Mouse (Mus musculus) CH12.LX (cell line): Measurements from ENCODE around the gene Adamtsl1.

ENCODE experiments used
- CHD1 ChIP-seq: IDR thresholded peaks from 2 replicates; pipeline ENCODE4 v1.6.1; 2012; ENCODE audit warnings: low read depth, low read length, improper control_type of control experiment, inconsistent platforms
- CTCF ChIP-seq, 2 experiments: IDR thresholded peaks in 1 of 2; conservative IDR thresholded peaks in 1 of 2; 2 replicates each; pipeline ENCODE4 v1.5.1; 2011 to 2012; ENCODE audit warnings: low read depth in 2 of 2, low read length in 2 of 2, improper control_type of control experiment in 1 of 2, inconsistent platforms in 1 of 2, mild to moderate bottlenecking in 1 of 2, moderate library complexity in 1 of 2
- EP300 ChIP-seq: IDR thresholded peaks from 2 replicates; pipeline ENCODE4 v1.6.1; 2011; ENCODE audit warnings: low read length, improper control_type of control experiment
- HCFC1 ChIP-seq: IDR thresholded peaks from 2 replicates; pipeline ENCODE4 v1.6.1; 2012; ENCODE audit warnings: low read depth, mild to moderate bottlenecking, inconsistent platforms, low read length, improper control_type of control experiment
- MAZ ChIP-seq: IDR thresholded peaks from 2 replicates; pipeline ENCODE4 v1.6.1; 2012; ENCODE audit warnings: low read depth, mild to moderate bottlenecking, inconsistent platforms, low read length, improper control_type of control experiment, moderate library complexity
- POLR2A ChIP-seq: IDR thresholded peaks from 2 replicates; pipeline ENCODE4 v1.6.1; 2011; ENCODE audit warnings: low read depth, mild to moderate bottlenecking, improper control_type of control experiment, low read length
- ZC3H11A ChIP-seq: IDR thresholded peaks from 2 replicates; pipeline ENCODE4 v1.6.1; 2012; ENCODE audit warnings: low read depth, mild to moderate bottlenecking, inconsistent platforms, low read length, improper control_type of control experiment

DNA sequence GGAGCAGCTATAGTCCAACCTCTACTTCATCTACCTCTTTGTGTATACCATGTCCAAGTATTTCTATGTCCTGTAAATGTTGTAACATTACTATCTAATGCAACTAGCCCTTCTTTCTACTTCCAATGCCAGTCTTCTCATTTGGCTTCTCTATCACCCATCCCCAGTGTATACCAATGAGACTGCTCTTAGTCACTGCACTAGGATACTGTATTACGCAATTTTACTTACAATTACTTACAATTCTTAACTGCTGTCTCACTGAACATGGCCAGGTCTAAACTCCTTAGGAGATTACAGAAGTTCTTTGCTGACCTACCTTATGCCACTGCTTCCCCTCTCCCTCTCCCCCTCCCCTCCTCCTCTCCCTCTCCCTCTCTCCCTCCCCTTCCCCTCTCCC lies 505.0 kb downstream of the Adamtsl1 start:
- TF ChIP-seq CTCF (conservative IDR thresholded peaks at IDR 0.05 in 1 of 2, IDR thresholded peaks at IDR 0.05 in 1 of 2; ENCODE audit: low read depth in 2 of 2, low read length in 2 of 2), result no peak
- no peak for TF ChIP-seq MAZ
- no peak for TF ChIP-seq CHD1
- no peak for TF ChIP-seq POLR2A
- no peak for TF ChIP-seq HCFC1
- TF ChIP-seq ZC3H11A, result no peak
- no peak for TF ChIP-seq EP300
